Mouse (Mus musculus) splenic B cell, adult 2 months (primary cell): ENCODE results near the gene St8sia1.

ENCODE experiments used
- DNase-seq: peaks from one replicate; pipeline ENCODE4 v3.0.0-alpha.2; 2011; ENCODE audit warnings: low read depth, low spot score
- H3K27me3 ChIP-seq: 2 replicates; pipeline ENCODE4 v1.6.1; 2012; ENCODE audit warnings: mild to moderate bottlenecking, low read length, moderate library complexity, mixed read lengths; ENCODE audit not compliant: control insufficient read depth, poor library complexity, insufficient read depth, severe bottlenecking
- H3K36me3 ChIP-seq: 2 replicates; pipeline ENCODE4 v1.6.1; 2012; ENCODE audit warnings: mild to moderate bottlenecking, low read length, moderate library complexity, mixed read lengths; ENCODE audit not compliant: control insufficient read depth, poor library complexity, insufficient read depth, severe bottlenecking

St8sia1 gene

DNA sequence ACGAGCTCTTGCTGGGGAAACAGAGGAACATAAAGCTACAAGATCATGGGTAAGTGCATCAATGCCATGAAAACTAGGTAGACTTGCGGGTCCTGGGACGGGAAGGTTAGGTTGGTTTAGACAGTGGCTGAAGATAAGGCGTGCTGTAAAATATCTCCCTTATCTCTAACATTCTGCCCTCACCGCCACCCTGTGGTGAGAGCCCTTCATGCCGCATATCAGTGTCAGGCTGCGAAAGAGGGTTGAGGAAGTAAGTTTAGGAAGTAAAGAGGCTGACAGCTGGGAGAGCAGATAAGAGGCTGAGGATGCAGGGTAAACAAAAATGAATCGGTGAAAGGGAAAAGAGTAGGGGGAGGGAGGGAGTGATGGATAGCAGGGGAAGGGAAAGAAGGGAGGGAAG is 133.0 kb downstream of the St8sia1 start:
- peak; percentile 7 for DNase-seq
- H3K36me3 ChIP-seq = no peaks in the 10 kb centered on the region
- H3K27me3 ChIP-seq = no peaks in the 10 kb centered on the region

DNA sequence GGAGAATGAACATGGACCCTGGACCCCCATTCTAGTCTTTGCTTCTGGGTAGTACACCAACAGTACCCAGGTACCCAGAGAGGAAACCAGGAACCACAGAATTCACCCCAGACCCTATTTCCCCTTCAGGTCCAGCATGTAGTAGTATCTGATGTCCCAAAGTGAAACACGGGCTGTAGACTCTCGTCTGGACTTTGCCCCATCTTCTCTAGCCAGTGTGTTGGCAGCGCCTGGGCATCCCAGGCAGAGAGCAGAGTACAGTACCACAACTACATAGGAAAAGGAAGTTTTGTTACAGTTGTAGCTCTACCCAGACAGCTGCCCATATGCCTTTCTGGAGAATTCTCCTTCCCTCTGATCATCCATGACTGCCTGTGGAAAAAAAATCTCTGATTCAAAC is 134.0 kb downstream of the St8sia1 start:
- no peak for DNase-seq
- H3K36me3 ChIP-seq = no peaks in the 10 kb centered on the region

DNA sequence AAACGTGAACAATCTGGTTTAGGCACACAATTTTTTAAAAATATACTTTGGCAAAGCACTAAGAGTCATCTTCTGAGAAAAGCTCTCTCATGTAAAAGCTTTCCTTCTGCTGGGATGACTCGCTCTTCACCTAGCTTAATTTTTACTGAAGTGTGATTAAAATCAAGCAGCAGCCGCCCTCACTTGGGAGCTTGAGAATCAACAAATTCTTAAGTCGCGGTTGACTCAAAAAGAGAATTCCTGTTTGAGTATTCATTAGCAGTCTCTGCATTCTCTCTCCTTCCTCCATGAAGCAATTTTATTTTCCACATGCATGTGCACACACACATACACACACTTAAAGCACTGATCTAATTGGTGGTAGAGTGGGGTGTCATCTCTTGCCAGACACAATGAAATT is 138.8 kb downstream of the St8sia1 start:
- H3K27me3 ChIP-seq = no peaks in the 10 kb centered on the region
- DNase-seq = no peak
- H3K36me3 ChIP-seq = no peaks in the 10 kb centered on the region

More for the DNA sequence above, 134.0 kb downstream of the St8sia1 start:
- no peaks in the 10 kb centered on the region for H3K27me3 ChIP-seq

DNA sequence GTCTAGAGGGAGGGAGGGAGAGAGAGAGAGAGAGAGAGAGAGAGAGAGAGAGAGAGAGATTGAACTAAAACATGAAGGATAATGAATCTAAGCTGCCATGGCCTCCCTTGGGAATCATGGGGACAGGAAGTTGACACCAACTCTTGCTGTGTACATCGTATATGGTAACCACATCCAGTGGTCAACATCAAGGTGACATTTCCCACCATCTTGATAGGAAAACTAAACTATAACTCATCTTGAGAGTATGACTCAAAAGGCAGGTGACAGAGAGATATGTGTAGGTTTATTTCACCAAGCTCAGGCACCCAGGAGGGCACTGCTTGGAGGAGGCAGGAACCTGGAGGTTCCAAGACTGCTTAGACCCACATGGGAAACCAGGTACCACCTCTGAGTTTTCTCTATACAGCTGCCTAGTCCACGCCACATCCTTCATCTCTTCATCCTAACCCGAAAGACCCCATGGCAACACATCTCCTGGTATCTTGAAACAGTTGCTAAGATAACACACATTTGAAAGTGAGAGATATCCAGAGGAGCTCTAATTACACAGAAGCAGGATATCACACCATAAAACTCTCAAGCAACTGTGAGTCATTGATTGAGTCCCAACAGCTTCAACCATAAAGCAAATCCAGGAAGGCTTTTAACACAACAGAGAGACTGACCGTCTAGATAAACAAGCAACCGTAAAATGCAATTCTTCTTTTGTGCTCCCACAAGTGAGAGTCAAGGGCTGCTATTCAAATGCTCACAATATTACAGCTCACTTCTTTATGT is 141.1 kb downstream of the St8sia1 start:
- no peaks in the 10 kb centered on the region for H3K27me3 ChIP-seq
- no peak for DNase-seq
- no peaks in the 10 kb centered on the region for H3K36me3 ChIP-seq

- DNase-seq = no peak
- Histone ChIP-seq H3K27me3 (no peaks in the 10 kb centered on the region), H3K36me3 (no peaks in the 10 kb centered on the region)
These were observed 145.9 kb downstream of the St8sia1 start for GRCm38 (mm10) chr6:142818306-142818705.

GRCm38 (mm10) chr6:142815513-142815912 is 148.7 kb downstream of the St8sia1 start:
- Histone ChIP-seq H3K36me3 (no peaks in the 10 kb centered on the region), H3K27me3 (no peaks in the 10 kb centered on the region)
- DNase-seq = no peak

DNA sequence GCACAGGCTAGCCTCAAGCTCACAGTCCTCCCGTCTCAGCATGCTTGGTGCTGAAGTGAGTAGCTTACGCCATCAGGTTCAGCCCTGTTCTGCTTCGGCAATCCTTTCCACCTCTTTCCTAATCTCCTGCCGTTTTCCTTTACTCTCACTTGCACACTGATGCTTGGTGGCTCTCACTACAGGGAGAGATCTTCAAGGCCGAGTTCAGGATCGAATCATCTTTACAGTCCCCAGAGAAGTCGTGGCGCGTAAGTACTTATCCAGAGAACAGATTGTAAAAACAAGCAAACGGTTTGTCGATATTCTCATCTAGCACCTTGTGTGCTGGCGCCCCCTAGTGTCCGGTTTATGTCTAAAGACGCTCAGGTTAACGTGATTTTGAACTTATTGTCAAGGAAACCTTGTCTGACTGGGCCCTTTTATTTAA is 149.7 kb downstream of the St8sia1 start:
- H3K27me3 ChIP-seq = no peaks in the 10 kb centered on the region
- DNase-seq = peak; percentile 78
- H3K36me3 ChIP-seq = no peaks in the 10 kb centered on the region

GRCm38 (mm10) chr6:142814011-142814410 is 150.2 kb downstream of the St8sia1 start:
- DNase-seq = no peak

DNA sequence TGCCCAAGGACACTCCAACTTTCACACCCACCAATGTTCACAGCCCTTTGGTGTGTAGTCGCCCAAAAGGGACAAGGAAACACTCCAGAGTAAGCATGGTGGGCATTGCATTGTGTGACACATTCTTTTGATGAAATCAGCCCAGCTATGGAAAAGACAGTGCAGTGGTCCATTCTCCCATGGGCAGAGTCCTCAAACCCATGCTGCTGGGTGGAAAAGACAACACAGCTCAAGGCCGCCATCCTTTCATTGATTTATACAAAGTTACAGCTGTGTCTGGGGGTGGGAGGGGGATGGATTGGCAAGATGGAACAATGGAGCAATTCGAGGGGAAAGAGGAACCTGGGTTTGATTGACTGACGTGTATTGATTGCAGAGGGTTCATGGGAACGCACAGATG is 151.3 kb downstream of the St8sia1 start:
- no peaks in the 10 kb centered on the region for H3K27me3 ChIP-seq
- DNase-seq = no peak
- no peaks in the 10 kb centered on the region for H3K36me3 ChIP-seq

More at GRCm38 (mm10) chr6:142814011-142814410, 150.2 kb downstream of the St8sia1 start:
- Histone ChIP-seq H3K36me3 (no peaks in the 10 kb centered on the region), H3K27me3 (no peaks in the 10 kb centered on the region)

DNA sequence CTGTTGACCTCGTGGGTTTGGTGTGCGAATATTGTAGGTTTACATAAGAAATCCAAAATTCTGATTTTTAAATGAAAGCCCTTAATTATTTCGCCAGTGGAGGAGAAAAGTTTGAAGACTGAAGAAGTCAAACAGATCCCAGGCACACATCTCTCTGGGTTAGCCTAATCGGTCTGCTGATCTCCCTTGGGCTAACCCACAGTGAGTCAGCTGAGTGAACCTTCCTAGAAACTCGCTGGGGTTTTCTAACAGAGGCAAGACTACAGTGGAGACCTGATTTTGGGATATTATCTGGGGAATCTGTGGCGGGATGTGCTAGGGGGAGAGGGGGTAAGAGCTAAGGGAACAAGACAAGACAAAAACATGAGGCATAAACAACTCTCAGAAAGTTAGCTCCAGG is 154.0 kb downstream of the St8sia1 start:
- Histone ChIP-seq H3K27me3 (no peaks in the 10 kb centered on the region), H3K36me3 (no peaks in the 10 kb centered on the region)
- no peak for DNase-seq

GRCm38 (mm10) chr6:142809373-142810098 is 154.7 kb downstream of the St8sia1 start:
- no peaks in the 10 kb centered on the region for H3K36me3 ChIP-seq
- DNase-seq = no peak
- H3K27me3 ChIP-seq = no peaks in the 10 kb centered on the region

DNA sequence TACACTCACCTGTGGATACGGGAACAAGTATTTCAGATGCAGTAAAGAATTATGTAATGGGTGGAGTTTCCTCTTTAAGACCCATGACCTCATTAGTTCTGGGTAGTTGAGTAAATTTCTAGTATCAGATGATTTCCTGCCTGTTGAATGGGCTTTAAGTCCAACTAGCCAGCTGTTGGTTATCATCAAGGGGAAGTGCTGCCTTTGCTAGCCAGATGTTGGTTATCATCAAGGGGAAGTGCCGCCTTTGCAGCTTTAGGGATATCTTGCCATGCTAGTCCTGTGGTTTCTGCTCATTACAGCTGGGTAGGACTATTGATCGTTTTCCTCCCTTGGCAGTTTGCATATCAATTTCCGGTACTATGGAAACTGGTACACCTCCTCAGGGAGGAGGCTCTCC is 157.9 kb downstream of the St8sia1 start:
- no peak for DNase-seq
- Histone ChIP-seq H3K27me3 (no peaks in the 10 kb centered on the region), H3K36me3 (no peaks in the 10 kb centered on the region)

GRCm38 (mm10) chr6:142804402-142804801 is 159.8 kb downstream of the St8sia1 start, which contains the start of gene Sult6b2:
Sult6b2 (minus strand) TSS chr6:142804502.
- H3K27me3 ChIP-seq = no peaks in the 10 kb centered on the region
- H3K36me3 ChIP-seq = no peaks in the 10 kb centered on the region
- no peak for DNase-seq

- no peak for DNase-seq
- Histone ChIP-seq H3K36me3 (no peaks in the 10 kb centered on the region), H3K27me3 (no peaks in the 10 kb centered on the region)
These were observed 161.4 kb downstream of the St8sia1 start for GRCm38 (mm10) chr6:142802617-142803525.
